Mouse (Mus musculus) midbrain, embryonic 11.5 days (tissue): ENCODE measurements at regions not wholly inside any gene's neighbourhood (a gene's known extent, or its start where the extent isn't known, plus 50 kb on each side); places are given as distances from the start of the nearest gene placed in this dataset.

Experiments used
- ATAC-seq: fragments of 200-750 bp; cut with Nextera tagmentation; 2 replicates; pipeline ENCODE4 v1.8.0; 2017; ENCODE audit warnings: moderate TSS enrichment, moderate library complexity; ENCODE audit not compliant: low FRiP score
- DNase-seq: peaks from one replicate; pipeline ENCODE4 v3.0.0; 2015; ENCODE audit warnings: low spot score; ENCODE audit errors: missing footprints
- H3K27ac ChIP-seq: fragments of 300-500 bp; sonication (generic); 2 replicates; pipeline ENCODE4 v1.5.1; 2014; ENCODE audit warnings: low read depth, low read length
- H3K27me3 ChIP-seq: fragments of 300-500 bp; sonication (generic); 2 replicates; pipeline ENCODE4 v1.6.1; 2014; ENCODE audit warnings: mild to moderate bottlenecking, low read length, moderate library complexity, mixed read lengths; ENCODE audit not compliant: control insufficient read depth, insufficient read depth
- H3K36me3 ChIP-seq: fragments of 300-500 bp; sonication (generic); 2 replicates; pipeline ENCODE4 v1.6.1; 2014; ENCODE audit warnings: mild to moderate bottlenecking, low read length, moderate library complexity, mixed read lengths; ENCODE audit not compliant: control insufficient read depth, insufficient read depth
- H3K4me1 ChIP-seq: fragments of 300-500 bp; sonication (generic); 2 replicates; pipeline ENCODE4 v1.6.1; 2014; ENCODE audit warnings: low read length; ENCODE audit not compliant: control insufficient read depth, insufficient read depth
- H3K4me2 ChIP-seq: fragments of 300-500 bp; sonication (generic); 2 replicates; pipeline ENCODE4 v1.6.1; 2014; ENCODE audit warnings: mild to moderate bottlenecking, moderate library complexity
- H3K4me3 ChIP-seq: fragments of 300-500 bp; sonication (generic); 2 replicates; pipeline ENCODE4 v1.5.1; 2014; ENCODE audit warnings: low read depth, low read length
- H3K9ac ChIP-seq: fragments of 300-500 bp; sonication (generic); 2 replicates; pipeline ENCODE4 v1.6.1; 2014; ENCODE audit warnings: low read length
- H3K9me3 ChIP-seq: fragments of 300-500 bp; sonication (generic); 2 replicates; pipeline ENCODE4 v1.6.1; 2016; ENCODE audit warnings: low read length; ENCODE audit not compliant: control insufficient read depth
- WGBS: fragments of 180-500 bp; shearing (Covaris S2); extraction: QIAGEN DNeasy Blood & Tissue Kit; methylation state at CpG from one replicate; pipeline ENCODE4 v1.1.7; 2014; 5-methylcytosine and 5-hydroxymethylcytosine counted together

DNA sequence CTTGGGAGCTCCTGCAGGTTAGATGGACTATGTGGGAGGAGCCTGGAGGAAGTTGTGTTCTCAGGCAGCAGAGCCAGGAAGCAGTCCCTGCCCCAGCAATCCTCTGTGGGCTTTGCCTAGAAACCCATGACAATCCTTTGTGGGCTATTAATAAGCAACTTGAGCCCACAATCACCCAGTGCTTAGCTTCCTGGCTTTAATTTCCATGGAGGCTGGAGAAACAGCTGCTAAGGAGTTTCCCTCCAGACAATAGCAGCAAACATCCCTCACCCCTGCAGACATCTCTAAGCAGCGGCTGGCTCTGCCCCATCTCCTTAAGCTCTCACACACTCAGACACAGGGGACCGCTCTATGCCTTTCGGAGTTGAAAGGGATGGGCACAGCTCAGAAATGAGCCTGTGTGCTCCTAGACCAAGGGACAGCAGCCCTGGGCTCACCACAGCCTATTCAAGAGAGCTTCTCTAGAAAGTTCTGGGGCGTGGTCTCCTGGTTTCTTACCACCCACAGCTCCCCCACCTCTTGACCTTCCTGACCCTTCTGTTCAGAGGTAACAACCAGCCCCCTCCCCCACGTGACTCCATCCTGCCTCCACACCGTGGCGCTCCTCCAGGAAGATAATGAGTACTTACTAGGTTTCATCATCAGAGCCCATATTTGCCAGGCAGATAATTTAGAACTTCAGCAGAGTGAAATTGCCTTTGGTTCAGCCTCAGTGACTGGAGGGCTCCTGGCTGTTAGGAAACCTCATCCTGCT, 112.6 kb upstream of the Tle3 start:
- DNase-seq, result peak; percentile 88
- peak overlapping the region; percentile 21; the same call in 1 of the 2 replicates for H3K27ac ChIP-seq
- no peak overlapping the region; the same call in 1 of the 2 replicates for H3K9ac ChIP-seq
- WGBS, result 10% methylated on average over 7 of the region's 7 CpGs
- no peak overlapping the region for H3K4me2 ChIP-seq
- peak; percentile 81 for ATAC-seq
- H3K4me1 ChIP-seq, result peaks cover 29% of the 10 kb centered on the region
- no peaks in the 10 kb centered on the region; the same call in 1 of the 2 replicates for H3K27me3 ChIP-seq
- H3K9me3 ChIP-seq, result no peaks in the 10 kb centered on the region; the same call in 1 of the 2 replicates
- no peak overlapping the region for H3K4me3 ChIP-seq
- no peaks in the 10 kb centered on the region for H3K36me3 ChIP-seq

DNA sequence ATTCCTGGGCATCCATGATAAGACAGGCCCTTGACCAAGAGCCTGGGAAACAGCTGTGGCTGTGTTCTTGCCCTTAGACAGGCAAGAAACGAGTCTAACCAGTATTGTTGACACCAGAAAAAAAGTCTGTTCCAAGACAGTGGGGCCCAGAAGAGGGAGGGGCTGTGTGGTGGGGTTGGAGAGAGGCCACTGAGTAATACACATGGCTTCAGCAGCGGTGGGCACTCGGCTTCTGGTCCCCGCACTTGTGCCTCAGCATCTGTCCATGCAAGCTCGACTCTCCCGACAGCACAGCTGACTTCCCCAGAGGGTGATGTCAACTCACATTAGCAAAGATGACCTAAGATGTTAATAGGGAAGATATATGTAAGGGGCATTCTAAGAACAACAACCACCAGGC, 110.9 kb upstream of the Tle3 start:
- whole genome bisulfite sequencing, result 62% methylated on average over 6 of the region's 6 CpGs
- H3K36me3 ChIP-seq, result no peaks in the 10 kb centered on the region
- no peak overlapping the region for H3K27ac ChIP-seq
- no peaks in the 10 kb centered on the region; the same call in 1 of the 2 replicates for H3K9me3 ChIP-seq
- peaks cover 29% of the 10 kb centered on the region for H3K4me1 ChIP-seq
- H3K9ac ChIP-seq, result no peak overlapping the region
- no peaks in the 10 kb centered on the region; the same call in 1 of the 2 replicates for H3K27me3 ChIP-seq
- DNase-seq (no peak), ATAC-seq (no peak)
- no peak overlapping the region for H3K4me3 ChIP-seq
- no peak overlapping the region for H3K4me2 ChIP-seq

DNA sequence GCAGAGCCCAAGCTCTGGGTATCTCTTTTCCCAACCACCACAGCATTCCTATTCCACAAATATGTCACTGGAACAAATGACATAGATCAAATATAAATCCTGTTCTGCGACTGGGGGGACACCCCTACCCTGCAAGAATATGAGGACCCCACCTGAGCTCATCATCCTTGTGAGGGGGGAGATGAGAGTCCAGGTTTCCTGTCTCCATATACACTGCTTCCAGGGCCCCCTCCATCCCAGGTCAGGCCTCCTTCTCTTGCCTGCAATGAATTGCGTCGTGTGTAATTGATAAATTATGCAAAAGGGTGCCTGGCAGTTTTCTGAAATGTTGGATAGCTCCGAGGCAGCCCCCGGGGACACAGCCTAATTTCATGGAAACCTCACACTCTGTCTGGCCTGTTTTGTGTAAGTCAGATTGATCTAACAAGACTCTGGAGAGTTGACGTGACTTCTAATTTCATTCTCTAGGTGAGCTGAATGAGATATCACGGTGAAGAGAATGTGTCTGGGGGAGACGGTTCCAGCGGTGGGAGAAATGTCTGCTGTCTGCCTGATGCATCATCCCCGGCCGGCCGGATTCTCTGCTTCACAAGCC, 110.3 kb upstream of the Tle3 start:
- Histone ChIP-seq H3K4me3 (no peak overlapping the region), H3K4me2 (no peak overlapping the region), H3K9ac (no peak overlapping the region), H3K36me3 (no peaks in the 10 kb centered on the region), H3K9me3 (no peaks in the 10 kb centered on the region; the same call in 1 of the 2 replicates), H3K27ac (no peak overlapping the region), H3K27me3 (no peaks in the 10 kb centered on the region; the same call in 1 of the 2 replicates), H3K4me1 (peaks cover 29% of the 10 kb centered on the region)
- DNase-seq (no peak), ATAC-seq (no peak)
- WGBS, result 38% methylated on average over 12 of the region's 12 CpGs

DNA sequence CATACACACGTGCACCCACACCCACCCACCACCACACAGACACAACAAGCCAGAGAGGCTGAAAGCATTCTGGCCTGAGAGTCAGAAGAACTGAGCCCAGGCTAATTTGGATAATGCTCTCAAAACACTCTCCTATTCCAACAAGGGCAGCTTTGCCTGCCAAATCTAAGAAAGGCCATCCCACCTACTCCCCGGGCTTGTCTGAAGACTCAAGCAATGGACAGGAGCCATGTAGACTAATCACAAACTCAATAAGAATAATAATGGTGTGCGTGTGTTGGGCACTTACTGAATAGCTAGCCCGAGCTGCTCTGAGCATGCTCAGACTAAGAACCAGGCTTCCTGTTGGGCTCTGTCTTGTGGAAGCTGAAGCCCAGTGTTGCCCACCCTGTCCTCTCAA, 108.8 kb upstream of the Tle3 start:
- peaks cover 31% of the 10 kb centered on the region for H3K4me1 ChIP-seq
- no peak for DNase-seq
- no peaks in the 10 kb centered on the region; the same call in 1 of the 2 replicates for H3K27me3 ChIP-seq
- H3K36me3 ChIP-seq, result no peaks in the 10 kb centered on the region
- ATAC-seq, result no peak
- H3K9me3 ChIP-seq, result no peaks in the 10 kb centered on the region; the same call in 1 of the 2 replicates
- H3K4me3 ChIP-seq, result no peak overlapping the region
- no peak overlapping the region for H3K4me2 ChIP-seq
- no peak overlapping the region for H3K9ac ChIP-seq
- 85% methylated on average over 4 of the region's 4 CpGs for WGBS
- no peak overlapping the region for H3K27ac ChIP-seq

DNA sequence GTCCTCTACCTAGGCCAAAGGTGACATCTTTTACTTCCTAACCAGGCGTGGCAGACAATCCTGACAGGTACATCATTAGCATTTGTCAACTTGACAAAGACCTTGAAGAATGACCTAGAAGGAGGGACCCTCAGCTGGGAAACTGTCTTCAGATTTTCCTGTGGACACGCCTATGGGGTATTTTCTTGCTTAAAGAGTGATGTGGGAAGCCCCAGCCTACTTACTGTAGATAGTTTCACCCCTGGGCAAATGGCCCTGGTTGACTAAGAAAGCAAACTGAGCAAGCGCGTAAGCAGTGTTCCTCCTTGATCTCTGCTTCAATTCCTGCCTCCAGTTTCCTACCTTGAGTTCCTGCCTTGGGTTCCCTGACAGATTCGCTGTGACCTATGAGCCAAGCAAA, 106.7 kb upstream of the Tle3 start:
- H3K9ac ChIP-seq, result no peak overlapping the region
- H3K4me1 ChIP-seq, result peaks cover 19% of the 10 kb centered on the region
- WGBS, result 88% methylated on average over 5 of the region's 5 CpGs
- H3K27me3 ChIP-seq, result no peaks in the 10 kb centered on the region; the same call in 1 of the 2 replicates
- H3K4me3 ChIP-seq, result no peak overlapping the region
- H3K4me2 ChIP-seq, result no peak overlapping the region
- ATAC-seq, result no peak
- no peaks in the 10 kb centered on the region for H3K36me3 ChIP-seq
- no peak overlapping the region for H3K27ac ChIP-seq
- H3K9me3 ChIP-seq, result no peaks in the 10 kb centered on the region; the same call in 1 of the 2 replicates
- no peak for DNase-seq

DNA sequence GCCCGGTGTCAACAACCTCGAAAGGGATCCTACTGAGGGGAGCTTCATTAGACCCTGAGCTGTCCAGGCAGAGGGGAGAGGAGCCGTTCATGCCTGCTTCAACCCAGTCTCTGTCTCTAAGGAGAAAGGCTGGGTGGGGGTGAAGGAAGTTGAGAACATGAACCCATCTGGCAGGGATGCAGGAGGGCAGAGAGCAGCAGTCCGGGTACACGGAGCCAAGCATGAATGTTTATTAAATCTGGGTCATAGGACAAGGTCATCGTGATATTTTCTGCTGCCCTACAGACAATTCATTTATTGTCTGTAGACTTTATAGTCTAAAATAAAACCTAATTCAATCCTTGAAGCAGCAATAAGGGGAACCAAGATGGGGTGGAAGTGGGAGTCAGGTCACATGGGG, 105.2 kb upstream of the Tle3 start:
- peaks cover 7% of the 10 kb centered on the region for H3K4me1 ChIP-seq
- 85% methylated on average over 6 of the region's 6 CpGs for WGBS
- no peak overlapping the region for H3K27ac ChIP-seq
- no peaks in the 10 kb centered on the region; the same call in 1 of the 2 replicates for H3K9me3 ChIP-seq
- H3K4me3 ChIP-seq, result no peak overlapping the region
- no peaks in the 10 kb centered on the region for H3K36me3 ChIP-seq
- H3K4me2 ChIP-seq, result no peak overlapping the region
- no peak overlapping the region for H3K9ac ChIP-seq
- DNase-seq (no peak), ATAC-seq (no peak)
- no peaks in the 10 kb centered on the region for H3K27me3 ChIP-seq

DNA sequence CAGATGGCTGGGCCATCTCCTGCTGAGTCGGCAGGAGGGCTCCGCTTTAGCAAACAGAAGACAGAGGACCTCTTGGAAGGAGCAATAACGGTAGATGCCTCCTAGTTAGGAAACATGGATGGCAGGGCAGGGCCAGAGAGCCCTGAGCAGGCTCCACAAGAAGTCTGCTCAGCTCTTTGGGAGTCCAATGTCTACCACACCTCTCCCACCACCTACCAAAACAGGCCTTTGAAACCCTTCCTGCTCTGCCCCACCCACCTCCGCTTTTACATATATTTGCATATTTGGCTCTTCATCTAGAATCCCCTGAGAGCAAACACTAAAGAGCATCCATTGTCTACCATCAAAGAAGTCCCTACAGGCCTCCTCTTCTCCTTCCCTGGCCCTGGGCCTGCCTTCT, 104.6 kb upstream of the Tle3 start:
- Histone ChIP-seq H3K36me3 (no peaks in the 10 kb centered on the region), H3K4me2 (no peak overlapping the region), H3K4me1 (peaks cover 2% of the 10 kb centered on the region; the same call in 1 of the 2 replicates), H3K27me3 (no peaks in the 10 kb centered on the region), H3K4me3 (no peak overlapping the region), H3K27ac (no peak overlapping the region), H3K9me3 (no peaks in the 10 kb centered on the region; the same call in 1 of the 2 replicates), H3K9ac (no peak overlapping the region)
- ATAC-seq (no peak), DNase-seq (no peak)
- 59% methylated on average over 4 of the region's 4 CpGs for WGBS

DNA sequence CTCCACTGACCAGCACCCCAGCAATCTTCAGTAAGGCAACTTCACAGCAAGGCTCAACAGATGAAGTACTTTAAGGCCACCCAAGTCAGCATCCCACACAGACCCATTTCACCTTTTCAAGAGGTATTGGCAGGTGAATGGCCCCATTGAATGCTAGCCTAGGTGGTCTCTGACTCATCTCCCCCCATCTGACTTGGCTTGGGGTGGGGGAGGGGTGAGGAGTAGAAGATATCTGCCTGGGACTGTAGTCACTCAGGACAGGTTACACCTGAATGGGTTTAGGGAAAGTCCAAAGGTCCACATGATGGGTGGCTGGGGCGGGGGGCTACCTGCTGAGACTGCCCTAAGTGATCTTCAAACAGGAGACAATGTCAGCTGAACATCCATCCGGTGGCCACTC, 104.0 kb upstream of the Tle3 start:
- H3K36me3 ChIP-seq, result no peaks in the 10 kb centered on the region
- H3K4me3 ChIP-seq, result no peak overlapping the region
- H3K27me3 ChIP-seq, result no peaks in the 10 kb centered on the region
- H3K27ac ChIP-seq, result no peak overlapping the region
- H3K9me3 ChIP-seq, result no peaks in the 10 kb centered on the region; the same call in 1 of the 2 replicates
- H3K4me2 ChIP-seq, result no peak overlapping the region
- 0 out of 2 replicates have a peak, but pooled peaks cover 2% of the 10 kb centered on the region for H3K4me1 ChIP-seq
- DNase-seq (no peak), ATAC-seq (no peak)
- no peak overlapping the region for H3K9ac ChIP-seq
- 88% methylated on average over 2 of the region's 2 CpGs for WGBS

DNA sequence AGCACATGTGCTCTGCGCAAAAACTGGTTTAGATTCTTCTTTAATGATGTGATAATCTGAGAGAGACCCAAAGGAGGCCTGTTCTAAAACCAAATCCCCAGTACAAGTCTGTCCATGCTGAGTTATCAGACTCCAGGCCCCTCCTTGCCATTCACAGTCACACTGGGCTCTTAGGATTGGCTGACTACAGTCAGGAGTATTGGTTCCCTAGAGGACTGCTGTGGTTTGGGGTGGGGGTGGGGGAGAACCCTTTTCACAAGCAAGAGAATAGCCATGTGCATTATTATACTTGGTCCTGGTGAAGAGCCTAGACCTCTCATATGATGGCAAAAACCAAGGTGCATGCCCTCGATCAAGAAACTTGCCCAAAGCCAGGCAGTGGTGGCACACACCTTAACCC, 103.5 kb upstream of the Tle3 start:
- DNase-seq (no peak), ATAC-seq (no peak)
- no peak overlapping the region for H3K27ac ChIP-seq

More for the DNA sequence above, 103.5 kb upstream of the Tle3 start:
- Histone ChIP-seq H3K27me3 (no peaks in the 10 kb centered on the region), H3K9me3 (no peaks in the 10 kb centered on the region; the same call in 1 of the 2 replicates), H3K9ac (no peak overlapping the region), H3K36me3 (no peaks in the 10 kb centered on the region), H3K4me2 (no peak overlapping the region), H3K4me1 (0 out of 2 replicates have a peak, but pooled peaks cover 2% of the 10 kb centered on the region), H3K4me3 (no peak overlapping the region)
- WGBS, result 87% methylated on average over 2 of the region's 2 CpGs
